17 mouse cellular contexts compared by ENCODE assay signal in the genomic region with DNA sequence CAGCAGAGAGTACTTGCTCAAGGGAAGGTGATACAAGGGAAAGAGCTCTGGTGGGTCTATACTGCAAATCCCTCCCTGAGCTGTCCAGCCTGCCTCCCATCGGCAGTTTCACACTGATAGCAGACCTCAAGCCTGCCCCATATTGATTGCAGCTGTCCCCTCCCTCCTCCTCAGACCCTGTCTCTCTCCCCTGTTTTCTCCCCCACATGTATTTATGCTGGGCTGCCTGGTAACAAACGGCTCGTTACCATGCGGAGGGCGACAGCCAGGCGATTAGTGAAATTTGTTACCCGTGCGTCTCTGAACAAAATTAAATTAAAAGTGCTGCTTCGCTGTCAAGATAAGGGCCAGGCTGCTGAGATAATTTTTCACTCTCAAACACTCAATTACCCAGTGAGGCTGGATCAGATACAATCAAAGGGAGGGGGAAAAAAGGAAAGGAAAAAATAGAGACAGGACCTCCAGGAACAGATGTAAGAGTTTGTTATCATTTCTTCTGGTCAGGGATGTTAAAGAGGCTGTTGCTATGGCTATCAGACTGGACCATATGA.
DNase-seq lines count a peak whose midpoint lies in the region; ATAC-seq and TF ChIP-seq lines count a peak whose summit lies in the region.
"Had no signal": no experiment of that assay in that cellular context is flagged by ENCODE, and none has a peak within 500 bp of the region (broad histone marks: within the 10 kb centered on the region; RNA-seq: fewer than 3 reads in every experiment).

No protein-coding gene starts in this region.

- H3K9ac ChIP-seq in hindbrain, embryonic 11.5 days (ENCODE audit: low read depth, low read length): no peak overlapping the region
- no peak overlapping the region for H3K9ac ChIP-seq in hindbrain, embryonic 13.5 days
- no peak overlapping the region for H3K9ac ChIP-seq in midbrain, embryonic 15.5 days
- H3K9ac ChIP-seq: limb, embryonic 12.5 days; liver, embryonic 15.5 days had no signal

- no peaks in the 10 kb centered on the region for H3K4me1 ChIP-seq in hindbrain, embryonic 11.5 days (replicated peaks; ENCODE audit: control insufficient read depth, insufficient read depth, low read length)
- H3K4me1 ChIP-seq in hindbrain, embryonic 10.5 days (replicated peaks): no peaks in the 10 kb centered on the region
- peaks cover 9% of the 10 kb centered on the region for H3K4me1 ChIP-seq in hindbrain, embryonic 13.5 days (replicated peaks)
- H3K4me1 ChIP-seq in midbrain, embryonic 15.5 days: 0 out of 2 replicates have a peak, but pooled peaks cover 3% of the 10 kb centered on the region
- H3K4me1 ChIP-seq: liver, embryonic 15.5 days had no signal

- H3K9me3 ChIP-seq in hindbrain, embryonic 11.5 days (ENCODE audit: control insufficient read depth, low read length): no peaks in the 10 kb centered on the region
- no peaks in the 10 kb centered on the region for H3K9me3 ChIP-seq in hindbrain, embryonic 10.5 days
- no peaks in the 10 kb centered on the region for H3K9me3 ChIP-seq in hindbrain, embryonic 13.5 days
- no peaks in the 10 kb centered on the region for H3K9me3 ChIP-seq in midbrain, embryonic 15.5 days
- H3K9me3 ChIP-seq: heart, embryonic 10.5 days; limb, embryonic 12.5 days; liver, embryonic 15.5 days had no signal

- TF ChIP-seq POLR2A in brain, embryonic 14.5 days (IDR thresholded peaks at IDR 0.05; ENCODE audit: borderline replicate concordance, extremely low read depth, insufficient read depth, insufficient read length, poor library complexity, severe bottlenecking): no peak

- WGBS in hindbrain, embryonic 11.5 days: 66% methylated on average over 9 of the region's 9 CpGs
- WGBS in hindbrain, embryonic 10.5 days: 77% methylated on average over 9 of the region's 9 CpGs
- WGBS in hindbrain, embryonic 13.5 days: 39% methylated on average over 9 of the region's 9 CpGs
- WGBS in midbrain, embryonic 15.5 days: 44% methylated on average over 9 of the region's 9 CpGs

- no peak for DNase-seq in hindbrain, embryonic 11.5 days (ENCODE audit: low spot score)
- no peak for DNase-seq in hindbrain, embryonic 10.5 days (ENCODE audit: low spot score)
- DNase-seq in brain, embryonic 14.5 days (ENCODE audit: low read depth): peak; percentile 58
- no peak for DNase-seq in cerebellum, postnatal 25 days
- DNase-seq in urinary bladder, postnatal 4 days (ENCODE audit: low spot score in 2 of 2): no peak
- DNase-seq: cerebellum, adult 11-12 months; gastrocnemius, postnatal 25 days; right cerebral cortex, postnatal 25 days; thymus, postnatal 4 days had no signal

- ATAC-seq in hindbrain, embryonic 11.5 days (ENCODE audit: low FRiP score): peak; percentile 66
- peak; percentile 69 for ATAC-seq in hindbrain, embryonic 13.5 days (ENCODE audit: low FRiP score)
- peak; percentile 63; the same call in 1 of the 2 replicates for ATAC-seq in midbrain, embryonic 15.5 days (replicated peaks)
- ATAC-seq: intestine, postnatal 0 days had no signal

- no peak overlapping the region for H3K4me2 ChIP-seq in hindbrain, embryonic 11.5 days (replicated peaks; ENCODE audit: low read depth, low read length)
- H3K4me2 ChIP-seq in hindbrain, embryonic 13.5 days: 0 out of 2 replicates have a peak overlapping the region, but pooled peaks have one; percentile 6
- no peak overlapping the region for H3K4me2 ChIP-seq in midbrain, embryonic 15.5 days
- H3K4me2 ChIP-seq: limb, embryonic 12.5 days; liver, embryonic 15.5 days had no signal

- no peak for TF ChIP-seq CTCF in brain, embryonic 14.5 days (IDR thresholded peaks at IDR 0.05; ENCODE audit: borderline replicate concordance, extremely low read depth, insufficient read depth, insufficient read length)

- no peaks in the 10 kb centered on the region for H3K27me3 ChIP-seq in hindbrain, embryonic 11.5 days (ENCODE audit: control insufficient read depth, insufficient read depth, low read length)
- no peaks in the 10 kb centered on the region for H3K27me3 ChIP-seq in hindbrain, embryonic 10.5 days (ENCODE audit: insufficient read depth, poor library complexity, severe bottlenecking)
- no peaks in the 10 kb centered on the region for H3K27me3 ChIP-seq in hindbrain, embryonic 13.5 days
- no peaks in the 10 kb centered on the region for H3K27me3 ChIP-seq in midbrain, embryonic 15.5 days (replicated peaks)
- H3K27me3 ChIP-seq: limb, embryonic 12.5 days; liver, embryonic 15.5 days had no signal

- no peak overlapping the region for H3K27ac ChIP-seq in hindbrain, embryonic 11.5 days (ENCODE audit: low read depth, low read length)
- no peak overlapping the region for H3K27ac ChIP-seq in hindbrain, embryonic 10.5 days
- H3K27ac ChIP-seq in hindbrain, embryonic 13.5 days: peak overlapping the region; percentile 12; the same call in 1 of the 2 replicates
- no peak overlapping the region for H3K27ac ChIP-seq in midbrain, embryonic 15.5 days
- H3K27ac ChIP-seq: heart, embryonic 10.5 days; layer of hippocampus, adult 2 months; limb, embryonic 12.5 days; liver, embryonic 15.5 days had no signal

- no peak overlapping the region for H3K4me3 ChIP-seq in hindbrain, embryonic 11.5 days (ENCODE audit: low read depth, low read length)
- no peak overlapping the region for H3K4me3 ChIP-seq in hindbrain, embryonic 10.5 days
- no peak overlapping the region for H3K4me3 ChIP-seq in hindbrain, embryonic 13.5 days
- H3K4me3 ChIP-seq in midbrain, embryonic 15.5 days: no peak overlapping the region
- H3K4me3 ChIP-seq: heart, embryonic 10.5 days; layer of hippocampus, adult 2 months; limb, embryonic 12.5 days; liver, embryonic 15.5 days had no signal

- H3K36me3 ChIP-seq in hindbrain, embryonic 11.5 days (ENCODE audit: control insufficient read depth, insufficient read depth, low read length): no peaks in the 10 kb centered on the region
- H3K36me3 ChIP-seq in hindbrain, embryonic 10.5 days: no peaks in the 10 kb centered on the region
- H3K36me3 ChIP-seq in hindbrain, embryonic 13.5 days: no peaks in the 10 kb centered on the region
- no peaks in the 10 kb centered on the region for H3K36me3 ChIP-seq in midbrain, embryonic 15.5 days (replicated peaks)
- H3K36me3 ChIP-seq: G1E; heart, embryonic 10.5 days; limb, embryonic 12.5 days; liver, embryonic 15.5 days had no signal
